Mouse (Mus musculus) lung, adult 2 months (tissue): ENCODE data around the gene Rab23.

Experiments used
- CTCF ChIP-seq: fragments of 200-500 bp; IDR thresholded peaks from 2 replicates; pipeline ENCODE4 v1.5.1; 2011; ENCODE audit warnings: mild to moderate bottlenecking, low read length, control low read depth; ENCODE audit not compliant: insufficient read depth
- POLR2A ChIP-seq: fragments of 200-500 bp; IDR thresholded peaks from 2 replicates; pipeline ENCODE4 v1.6.1; 2011; ENCODE audit warnings: low read depth, mild to moderate bottlenecking, control low read depth, low read length, borderline replicate concordance; ENCODE audit errors: extremely low read depth

DNA sequence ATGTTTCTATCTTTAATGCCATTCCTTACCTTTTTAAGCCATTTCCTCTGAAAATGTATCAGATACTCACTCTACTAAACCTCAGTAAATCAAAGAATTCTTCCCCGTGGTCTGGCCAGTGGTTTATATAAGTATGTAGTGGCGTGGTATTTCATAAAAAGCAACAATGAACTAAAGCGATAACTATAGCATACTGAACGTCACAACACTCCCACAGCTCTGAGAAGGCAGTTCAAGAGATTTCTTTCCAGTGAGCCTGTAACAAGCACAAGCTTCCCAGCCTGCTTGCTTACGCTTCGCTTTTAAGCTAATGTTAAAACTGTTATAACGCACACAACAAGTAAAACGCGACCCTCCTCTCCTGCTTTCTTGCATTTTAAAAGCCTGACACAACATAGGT is 52.4 kb downstream of the Rab23 start:
- no peak for TF ChIP-seq CTCF
- no peak for TF ChIP-seq POLR2A
